Mouse (Mus musculus): Measurements from ENCODE around the gene Hdgfl3. TPM values are rescaled to one million over a fixed set of nuclear protein-coding genes. Genes with fewer than 3 reads are reported as not detected.

Gene Hdgfl3
- 5.3 TPM for polyA plus RNA-seq (2017; shearing (Covaris generic))

GRCm38 (mm10) chr7:81934267-81934745 is at the start of gene Hdgfl3:
Gene Hdgfl3 (minus strand): TSS chr7:81934473.

GRCm38 (mm10) chr7:81858968-81859721 is 75.1 kb downstream of the Hdgfl3 start, which contains the start of gene Tm6sf1:
Gene Tm6sf1 (plus strand): TSS chr7:81859001.

GRCm38 (mm10) chr7:81855694-81856093 is 78.6 kb downstream of the Hdgfl3 start, which contains the start of gene Gm10160:
Gene Gm10160 (minus strand): TSS chr7:81855794.

Other genes with a start within 250 kb of the Hdgfl3 start
- 0.23 TPM for gene Homer2, start 226.9 kb downstream of the Hdgfl3 start, polyA plus RNA-seq (2017; shearing (Covaris generic))
- 146 TPM for gene Ramac, start 171.5 kb downstream of the Hdgfl3 start, polyA plus RNA-seq (2017; shearing (Covaris generic))
- 73.0 TPM for gene 3110040N11Rik, start 145.0 kb downstream of the Hdgfl3 start, polyA plus RNA-seq (2017; shearing (Covaris generic))
- 12.1 TPM for gene Btbd1, start 105.0 kb downstream of the Hdgfl3 start, polyA plus RNA-seq (2017; shearing (Covaris generic))
- not detected for gene Gm10160, start 78.7 kb downstream of the Hdgfl3 start, polyA plus RNA-seq (2017; shearing (Covaris generic))
- 6.5 TPM for gene Tm6sf1, start 75.5 kb downstream of the Hdgfl3 start, polyA plus RNA-seq (2017; shearing (Covaris generic))
- not detected for gene Bnc1, start 57.8 kb upstream of the Hdgfl3 start, polyA plus RNA-seq (2017; shearing (Covaris generic))
- gene Sh3gl3, start 239.4 kb upstream of the Hdgfl3 start, polyA plus RNA-seq (2017; shearing (Covaris generic)), result 3.7 TPM